7 mouse cellular contexts compared by ENCODE assay signal in genomic region chr12:103143798-103144565, GRCm38 (mm10).
DNase-seq lines count a peak whose midpoint lies in the region; ATAC-seq lines count a peak whose summit lies in the region.

No protein-coding gene starts in this region.

- H3K4me3 ChIP-seq in heart, embryonic 14.5 days (ENCODE audit: control insufficient read depth in 1 of 2, insufficient read depth in 1 of 2, low read depth in 1 of 2, low read length in 2 of 2) = no peak overlapping the region

- DNase-seq in ES-CJ7 (ENCODE audit: low read depth, low spot score) = peak; percentile 81
- DNase-seq in embryo, embryonic 10 days (ENCODE audit: low spot score) = peak; percentile 87
- DNase-seq in large intestine, adult 2 months (ENCODE audit: low read depth, low spot score) = peak; percentile 19
- peak; percentile 61 for DNase-seq in right cerebral cortex, postnatal 14 days

- no peak overlapping the region for H3K27ac ChIP-seq in heart, embryonic 14.5 days (replicated peaks in 1 of 2; ENCODE audit: control insufficient read depth in 1 of 2, insufficient read depth in 1 of 2, low read depth in 2 of 2, low read length in 2 of 2)

- peak; percentile 61 for ATAC-seq in activated CD4-positive, CD25-positive, alpha-beta regulatory T cell, adult 4 months
- ATAC-seq in heart, embryonic 14.5 days (ENCODE audit: insufficient number of reproducible peaks, insufficient read depth, low FRiP score, low read depth) = peak; percentile 21; the same call in 1 of the 2 replicates
- ATAC-seq in megakaryocyte-erythroid progenitor cell, adult 5-6 weeks (replicated peaks; ENCODE audit: low FRiP score, low TSS enrichment, poor library complexity, severe bottlenecking) = peak; percentile 82

- peaks cover 8% of the 10 kb centered on the region; the same call in 1 of the 2 replicates for H3K9me3 ChIP-seq in heart, embryonic 14.5 days (ENCODE audit: control insufficient read depth, low read length)

- H3K4me2 ChIP-seq in heart, embryonic 14.5 days (ENCODE audit: low read length) = no peak overlapping the region

- peaks cover 0 to 10% of the 10 kb centered on the region in 2 experiments; a peak in 3 of 4 replicates for H3K4me1 ChIP-seq in heart, embryonic 14.5 days (ENCODE audit: control insufficient read depth in 2 of 2, insufficient read depth in 2 of 2, low read length in 2 of 2)

- H3K9ac ChIP-seq in heart, embryonic 14.5 days (ENCODE audit: low read length) = no peak overlapping the region

- H3K27me3 ChIP-seq in heart, embryonic 14.5 days (ENCODE audit: control insufficient read depth, insufficient read depth, low read length) = no peaks in the 10 kb centered on the region

- H3K36me3 ChIP-seq in heart, embryonic 14.5 days (ENCODE audit: control insufficient read depth, insufficient read depth, low read length) = no peaks in the 10 kb centered on the region

- 23% methylated on average over 9 of the region's 9 CpGs for WGBS in heart, embryonic 14.5 days
- 26% methylated on average over 9 of the region's 9 CpGs for WGBS in large intestine, adult 2 months

Comparison
In these comparisons a context has a peak if more than half of its experiments do, and no peak if none do; other contexts are left out.
1. DNase-seq: peak in every context shown above with its lines; median percentile 87 in embryo, embryonic 10 days; 81 in ES-CJ7; 61 in right cerebral cortex, postnatal 14 days; 19 in large intestine, adult 2 months.
2. ATAC-seq: peak in every context shown above with its lines; median percentile 82 in megakaryocyte-erythroid progenitor cell, adult 5-6 weeks; 61 in activated CD4-positive, CD25-positive, alpha-beta regulatory T cell, adult 4 months; 21 in heart, embryonic 14.5 days.